Mouse (Mus musculus): ENCODE data around the gene Gtf3c5.

The Gtf3c5 gene

DNA sequence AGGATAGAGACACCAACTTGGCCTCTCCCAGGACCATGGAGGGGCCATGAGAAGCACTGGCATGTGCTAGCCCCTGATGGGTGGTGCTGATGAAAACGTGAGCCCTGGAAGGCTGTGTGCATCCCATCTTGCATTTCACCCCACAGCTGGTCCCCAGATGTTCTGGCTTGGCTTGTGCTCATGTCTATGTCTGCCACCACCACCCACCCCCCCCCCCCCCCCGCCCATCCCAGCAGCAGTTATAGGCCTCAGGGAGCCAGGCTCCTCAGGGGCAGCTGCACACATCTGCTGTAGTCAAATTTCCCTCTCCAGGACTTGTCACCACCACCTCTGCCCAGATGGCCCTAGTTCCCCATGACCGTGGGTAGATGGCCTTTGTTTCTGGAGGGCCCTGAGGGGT is 13.6 kb downstream of the Gtf3c5 start:
- no peak for DNase-seq (ENCODE audit: low spot score)

DNA sequence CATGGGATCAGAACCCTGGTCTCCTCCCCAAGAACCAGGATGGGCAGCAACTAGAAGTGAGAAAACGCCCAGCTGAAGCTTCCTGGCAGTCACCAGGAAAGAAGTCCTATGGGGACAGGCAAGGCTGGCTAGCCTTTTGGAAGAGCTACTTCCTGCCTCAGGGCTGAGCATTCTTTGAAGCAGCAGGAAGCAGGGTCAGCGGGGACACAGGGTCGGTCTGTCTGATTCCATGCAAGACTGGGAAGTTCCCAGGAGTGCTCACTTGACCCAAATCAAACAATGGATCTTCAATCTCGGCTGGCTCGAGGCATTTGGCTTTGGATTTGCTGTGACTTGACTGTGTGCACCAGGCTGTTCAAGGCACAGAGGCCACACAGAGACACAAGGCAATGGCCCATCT is 17.0 kb downstream of the Gtf3c5 start:
- no peak for DNase-seq (ENCODE audit: low spot score)

DNA sequence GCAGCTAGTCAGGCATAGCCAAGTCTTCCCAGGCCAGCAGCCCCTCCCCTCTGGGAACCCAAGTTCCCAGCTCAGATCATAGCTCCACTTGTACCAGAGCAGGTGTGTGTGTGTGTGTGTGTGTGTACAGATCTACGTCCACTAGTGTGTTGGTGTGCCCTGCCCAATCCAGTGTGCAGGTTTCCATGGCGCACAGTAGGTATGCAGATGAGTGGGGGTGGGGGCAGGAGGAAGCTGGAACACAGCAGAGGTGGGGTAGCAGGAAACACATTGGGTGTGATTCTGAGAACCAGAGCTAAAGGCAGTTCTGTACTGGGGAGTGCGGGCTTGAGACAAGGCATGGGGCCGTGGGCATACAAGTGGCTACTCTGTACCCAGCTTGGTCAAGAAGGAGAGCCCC is 19.2 kb downstream of the Gtf3c5 start:
- DNase-seq (ENCODE audit: low spot score), result no peak

DNA sequence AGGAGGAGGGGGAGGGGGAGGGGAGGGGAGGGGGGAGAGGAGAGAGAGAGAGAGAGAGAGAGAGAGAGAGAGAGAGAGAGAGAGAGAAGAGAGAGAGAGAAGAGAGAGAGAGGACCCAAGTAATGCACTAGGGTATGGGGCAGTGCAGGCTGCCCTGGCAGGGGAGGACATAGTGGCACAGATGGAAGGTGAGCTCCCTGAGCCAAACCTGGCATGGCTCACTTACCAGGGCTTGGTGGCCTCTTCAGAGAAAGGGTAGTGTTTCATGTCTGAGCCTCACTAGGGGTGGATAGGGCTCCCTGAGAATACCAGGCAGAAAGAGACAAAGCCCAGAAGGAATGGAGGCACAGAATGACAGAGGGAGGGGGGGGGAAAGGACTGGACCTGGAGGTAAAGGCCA is 19.7 kb downstream of the Gtf3c5 start:
- DNase-seq (ENCODE audit: low spot score), result no peak

DNA sequence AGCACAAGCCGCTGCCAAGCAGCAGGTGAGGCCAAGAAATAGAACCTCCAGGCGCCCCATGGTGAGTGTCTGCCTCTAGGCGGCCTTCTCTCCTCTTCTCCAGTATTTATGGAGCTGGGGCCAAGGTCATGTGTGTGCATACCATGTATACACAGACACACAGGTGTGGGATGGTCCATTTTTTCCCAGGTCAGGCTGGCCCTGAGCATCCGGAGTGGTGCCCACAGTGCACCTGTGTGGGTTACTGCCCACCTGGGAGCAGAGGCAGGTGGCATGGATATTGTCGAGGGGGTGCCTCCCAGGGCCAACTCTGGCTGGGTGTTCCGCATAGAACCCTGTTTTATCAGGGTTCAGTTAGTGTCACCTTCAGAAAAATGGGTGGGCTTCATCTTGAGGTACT is 20.2 kb downstream of the Gtf3c5 start, which contains the start of gene Cel:
TSS of gene Cel (minus strand) at position 101 of the 400 bp plus-strand sequence.
- DNase-seq (ENCODE audit: low spot score), result no peak

DNA sequence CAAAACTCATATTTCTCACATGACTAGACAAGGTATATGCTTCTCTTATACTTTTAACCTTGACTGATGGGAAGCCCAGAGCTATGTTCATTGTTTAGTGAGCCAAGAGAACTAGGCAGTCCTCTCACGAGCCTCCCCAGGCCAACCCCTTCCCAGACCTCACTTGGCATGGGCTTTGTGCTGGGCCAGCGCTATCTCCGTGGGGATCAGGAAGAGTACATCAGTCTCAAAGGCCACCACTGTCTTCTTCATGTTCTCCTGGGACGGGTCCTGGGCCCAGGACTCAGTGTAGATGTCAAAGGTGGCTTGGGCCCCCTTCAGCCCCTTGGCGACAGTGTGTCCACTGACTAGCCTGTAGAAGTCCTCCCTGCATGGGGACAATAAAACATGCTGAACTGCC is 26.1 kb downstream of the Gtf3c5 start:
- no peak for DNase-seq (ENCODE audit: low spot score)

DNA sequence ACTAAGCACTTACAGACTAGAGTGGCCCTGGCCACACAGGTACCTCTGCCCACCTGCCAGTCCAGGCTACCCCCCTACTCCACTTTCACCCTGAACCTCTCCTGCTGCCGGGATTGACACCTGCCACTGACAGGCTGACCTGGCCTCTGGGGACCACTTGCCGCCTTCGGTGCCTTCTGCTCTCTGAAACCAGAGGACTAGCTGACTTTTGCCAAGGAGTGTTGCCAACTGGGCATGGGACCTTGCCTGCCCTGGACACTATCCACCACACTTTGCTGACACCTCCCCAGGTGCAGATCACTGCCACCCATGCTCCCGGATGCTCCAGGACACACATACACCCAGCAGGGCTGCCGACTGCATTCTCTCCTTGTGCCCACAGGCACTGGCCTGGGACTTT is 31.2 kb downstream of the Gtf3c5 start:
- DNase-seq (ENCODE audit: low spot score), result no peak

DNA sequence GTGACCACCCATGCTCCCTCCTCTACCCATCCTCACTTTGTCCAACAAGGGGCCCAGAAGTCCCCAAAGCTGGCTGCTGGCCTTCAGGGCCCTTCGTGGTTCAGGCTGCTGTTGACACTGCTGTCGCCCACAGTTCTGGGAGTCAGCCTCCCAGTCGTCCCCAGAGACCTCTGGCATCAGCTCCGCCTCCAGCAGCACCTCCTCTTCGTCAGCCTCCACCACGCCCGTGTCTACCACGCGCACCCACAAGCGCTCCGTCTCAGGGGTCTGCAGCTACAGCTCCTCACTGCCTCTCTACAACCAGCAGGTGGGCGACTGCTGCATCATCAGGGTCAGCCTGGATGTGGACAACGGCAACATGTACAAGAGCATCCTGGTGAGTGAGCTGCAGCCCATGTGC is 34.4 kb downstream of the Gtf3c5 start:
- DNase-seq (ENCODE audit: low spot score), result no peak

DNA sequence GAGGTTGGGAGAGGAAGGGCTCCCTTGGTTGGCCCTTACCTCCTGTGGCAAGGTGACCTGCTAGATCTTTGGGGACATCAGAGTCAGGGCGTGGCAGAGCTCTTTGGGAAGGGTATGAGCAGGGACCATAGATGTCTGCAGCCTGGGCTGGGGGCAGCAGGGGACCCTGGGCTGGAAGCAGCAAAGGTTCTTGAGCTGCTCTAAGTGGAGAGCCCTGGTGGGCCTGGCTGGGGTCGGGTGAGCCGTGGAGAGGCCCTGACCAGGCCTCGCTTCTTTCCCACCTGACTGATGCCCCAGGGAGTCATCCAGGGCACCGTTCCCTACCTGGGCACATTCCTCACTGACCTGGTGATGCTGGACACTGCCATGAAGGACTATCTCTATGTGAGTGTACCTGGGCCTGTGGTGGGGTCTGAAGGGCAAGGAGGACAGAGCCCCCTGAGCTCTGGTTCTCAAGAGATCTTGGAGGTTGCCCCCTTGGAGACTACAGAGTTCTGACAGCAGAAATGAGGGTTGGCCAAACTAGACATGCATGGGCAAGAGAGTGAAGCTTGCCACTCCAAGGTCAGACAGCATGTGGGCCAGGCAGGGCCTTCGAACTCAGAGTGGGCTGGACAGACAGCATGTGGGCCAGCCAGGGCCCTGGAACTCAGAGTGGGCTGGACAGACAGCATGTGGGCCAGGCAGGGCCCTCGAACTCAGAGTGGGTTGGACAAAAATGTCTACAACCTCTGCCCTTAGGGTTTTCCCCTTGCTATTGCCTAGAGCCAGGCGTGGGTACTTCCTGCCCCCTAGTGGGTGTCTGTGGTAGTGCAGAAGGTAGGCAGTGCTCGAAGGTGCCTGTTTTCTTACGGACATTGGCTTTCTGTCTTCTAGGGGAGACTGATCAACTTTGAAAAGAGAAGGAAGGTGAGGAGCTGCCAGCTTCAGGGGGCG is 36.0 kb downstream of the Gtf3c5 start:
- no peak for DNase-seq (ENCODE audit: low spot score)

DNA sequence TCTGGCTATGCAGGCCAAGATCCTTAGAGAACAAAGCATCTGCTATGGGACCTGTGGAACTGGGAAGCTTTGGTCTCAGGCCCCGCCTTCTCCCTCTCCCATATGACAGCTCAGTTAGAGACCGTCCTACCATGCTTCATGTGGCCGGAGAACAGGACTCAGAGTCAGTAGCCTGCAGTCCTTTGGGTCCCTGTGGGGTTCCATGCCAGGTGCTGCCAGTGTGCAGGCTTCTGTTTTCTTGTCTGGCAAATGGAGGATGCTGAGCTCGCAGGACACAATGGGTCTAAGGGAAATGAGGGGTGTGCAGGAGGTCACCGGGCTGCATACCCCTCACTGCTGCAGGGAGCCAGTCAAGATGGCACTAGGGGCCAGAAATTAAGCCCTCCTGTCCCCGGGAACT is 37.0 kb downstream of the Gtf3c5 start:
- DNase-seq (ENCODE audit: low spot score), result no peak

DNA sequence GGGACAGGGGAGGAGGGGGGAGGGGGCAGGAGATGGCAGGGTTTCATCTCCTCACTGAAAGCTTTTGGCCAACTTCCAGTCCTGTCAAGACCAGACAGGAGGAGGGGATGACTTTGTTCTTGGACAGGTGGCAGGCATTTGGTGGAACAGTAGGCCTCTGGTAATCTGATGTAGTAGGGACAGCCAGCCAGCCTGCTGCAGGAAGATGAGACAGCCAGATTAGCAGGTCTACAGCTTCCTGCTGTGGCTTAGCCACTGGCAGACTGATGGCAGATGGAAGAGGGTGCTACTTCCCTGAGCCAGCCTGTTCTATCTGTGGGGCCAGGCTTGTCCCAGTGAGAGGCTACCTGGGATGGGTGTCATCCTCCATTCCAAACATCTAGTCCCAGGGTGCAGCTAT is 37.6 kb downstream of the Gtf3c5 start:
- no peak for DNase-seq (ENCODE audit: low spot score)

DNA sequence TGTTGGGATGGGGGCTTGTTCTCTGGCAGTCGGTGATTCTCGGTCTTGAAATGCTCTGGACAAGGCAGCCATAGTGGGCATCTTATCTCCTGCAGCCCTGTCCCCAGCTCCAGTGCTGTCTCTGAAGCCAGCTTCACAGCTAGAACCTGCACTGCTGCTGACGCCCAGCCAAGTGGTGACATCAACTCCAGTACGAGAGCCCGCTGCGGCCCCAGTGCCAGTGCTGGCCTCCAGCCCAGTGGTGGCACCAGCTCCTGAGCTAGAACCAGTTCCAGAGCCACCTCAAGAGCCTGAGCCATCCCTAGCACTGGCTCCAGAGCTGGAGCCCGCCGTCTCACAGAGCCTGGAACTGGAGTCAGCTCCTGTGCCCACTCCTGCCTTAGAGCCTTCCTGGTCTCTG is 39.7 kb downstream of the Gtf3c5 start:
- no peak for DNase-seq (ENCODE audit: low spot score)

DNA sequence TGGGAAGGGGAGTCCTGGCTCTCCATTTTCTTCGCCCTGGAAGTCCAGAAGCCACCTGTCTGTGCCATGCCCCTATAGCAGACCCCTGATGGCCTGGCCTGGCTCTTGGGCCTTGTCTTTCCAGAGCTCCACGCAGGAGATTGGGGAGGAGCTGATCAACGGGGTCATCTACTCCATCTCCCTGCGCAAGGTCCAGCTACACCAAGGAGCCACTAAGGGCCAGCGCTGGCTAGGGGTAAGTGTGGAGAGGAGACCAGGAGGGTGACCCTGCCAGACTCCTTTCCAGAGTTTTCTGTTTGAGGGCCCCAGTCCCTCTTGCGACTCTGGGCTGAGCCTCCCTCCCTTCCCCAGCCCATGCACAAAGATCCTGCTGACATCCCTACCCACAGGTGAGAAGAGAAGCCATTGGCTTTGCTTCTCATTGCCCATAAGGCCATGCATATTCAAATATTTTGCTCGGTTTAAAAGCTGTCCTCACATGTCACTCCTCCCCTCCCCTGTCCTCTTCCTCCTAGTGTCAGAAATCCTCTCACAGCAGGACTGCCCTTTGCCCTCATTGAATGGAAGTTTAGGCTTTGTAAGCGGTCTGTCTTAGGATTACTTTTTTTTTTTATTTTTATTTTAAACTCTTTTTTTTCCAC is 42.8 kb downstream of the Gtf3c5 start:
- no peak for DNase-seq (ENCODE audit: low spot score)

DNA sequence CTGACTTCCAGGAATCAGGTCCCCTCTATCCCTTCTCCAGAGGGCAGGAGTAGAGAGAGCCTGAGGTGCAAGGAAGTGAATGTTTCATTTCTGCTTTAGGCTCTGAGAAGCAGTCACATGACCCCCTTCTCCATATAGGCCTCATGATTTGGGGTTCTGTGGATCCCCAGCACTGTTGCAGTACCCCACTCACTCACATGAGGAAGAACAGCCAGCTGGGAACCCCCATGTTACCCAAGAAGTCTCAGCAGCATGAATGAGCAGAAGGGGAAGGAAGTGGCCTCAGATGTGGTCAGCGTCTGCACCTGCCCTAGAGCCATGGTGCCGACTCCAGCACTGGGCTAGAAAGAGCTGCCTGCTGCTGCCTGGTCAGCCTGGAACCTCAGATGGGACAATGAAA is 43.6 kb downstream of the Gtf3c5 start:
- no peak for DNase-seq (ENCODE audit: low spot score)

DNA sequence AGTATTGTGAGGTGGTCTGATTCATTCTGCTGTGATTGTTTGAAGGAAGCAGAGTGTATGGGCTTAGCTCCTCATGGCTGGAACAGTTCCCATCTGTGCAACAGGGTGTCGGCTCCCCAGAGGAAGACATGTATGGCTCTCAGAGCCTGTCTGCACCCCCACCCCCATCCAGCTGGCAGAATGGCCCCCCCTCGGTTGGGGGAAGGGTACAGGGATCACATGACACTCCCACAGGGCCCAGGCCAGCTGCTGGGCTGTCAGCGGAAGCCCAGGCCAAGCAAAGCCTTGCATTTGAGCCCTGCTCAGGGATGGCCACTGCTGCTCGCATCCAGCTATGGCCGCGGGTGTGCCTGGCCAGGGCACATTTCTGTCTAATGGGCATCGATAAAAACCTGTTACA is 44.3 kb downstream of the Gtf3c5 start:
- no peak for DNase-seq (ENCODE audit: low spot score)

DNA sequence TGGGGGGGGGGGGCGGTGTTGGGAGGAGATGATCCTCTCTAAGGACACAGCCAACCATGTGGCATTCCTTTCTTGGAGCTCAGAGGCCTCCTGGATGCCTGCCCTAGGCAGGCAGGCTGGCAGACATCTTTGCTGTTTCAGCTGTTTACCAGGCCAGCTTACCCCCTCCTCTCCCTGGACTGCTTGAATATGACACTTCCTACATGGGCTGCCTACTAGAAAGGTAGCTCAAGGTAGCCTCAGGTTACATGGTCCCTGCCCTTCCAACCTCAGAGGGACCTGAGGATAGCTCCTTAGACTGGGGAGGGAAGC is 44.8 kb downstream of the Gtf3c5 start:
- DNase-seq (ENCODE audit: low spot score), result no peak

DNA sequence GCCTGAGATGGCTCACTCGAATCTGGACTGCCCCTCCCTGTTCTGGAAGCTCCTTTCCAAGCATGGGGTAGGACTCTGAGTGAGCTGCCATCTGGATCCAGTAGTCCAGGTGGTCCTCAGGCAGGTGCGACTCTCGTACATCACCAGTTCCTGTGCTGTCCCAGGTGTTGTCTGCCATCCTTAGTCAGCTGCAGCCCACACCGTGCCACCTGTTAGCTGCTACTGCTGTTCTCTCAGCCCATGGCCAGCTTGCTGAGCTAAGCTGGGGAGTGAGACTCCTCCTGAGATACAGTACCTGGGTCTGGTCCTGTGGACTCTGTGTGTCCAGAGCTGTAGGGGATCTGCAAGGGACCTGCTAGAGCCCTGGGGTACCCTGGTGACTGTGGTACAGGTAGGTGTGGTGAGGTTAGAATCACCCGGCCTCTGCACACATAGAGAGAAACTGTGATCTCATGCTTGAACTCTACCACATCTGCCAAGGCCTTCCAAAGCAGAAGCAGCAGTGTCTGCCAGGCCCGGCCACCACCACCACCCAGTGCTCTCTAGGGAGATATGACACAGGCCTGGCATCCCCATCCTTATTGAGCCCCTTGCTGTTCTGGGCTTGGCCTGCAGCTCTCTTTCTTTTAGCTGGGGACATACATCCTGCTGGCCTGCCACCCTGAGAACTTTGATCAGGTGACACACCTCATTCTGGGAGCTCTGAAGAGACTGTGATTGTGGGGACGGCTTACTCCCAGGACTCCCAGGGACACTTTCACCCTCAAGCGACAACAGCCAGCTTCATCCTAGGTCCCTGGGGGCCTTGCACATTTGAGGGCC is 45.3 kb downstream of the Gtf3c5 start:
- no peak for DNase-seq (ENCODE audit: low spot score)

DNA sequence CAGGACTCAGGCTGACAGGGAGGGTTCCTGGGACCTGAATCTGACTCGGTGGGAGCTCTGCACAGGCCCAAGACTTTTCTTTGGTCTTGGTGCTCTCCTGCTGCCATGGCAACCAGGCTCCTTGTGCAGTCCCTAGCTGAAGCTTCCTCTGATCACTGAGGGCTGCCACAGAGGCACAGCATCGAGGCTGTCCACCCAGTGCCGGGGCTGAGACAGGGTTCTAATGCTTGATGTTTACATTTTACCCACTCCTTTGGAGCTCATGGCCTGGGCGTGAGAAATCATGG is 46.0 kb downstream of the Gtf3c5 start:
- DNase-seq (ENCODE audit: low spot score), result no peak

DNA sequence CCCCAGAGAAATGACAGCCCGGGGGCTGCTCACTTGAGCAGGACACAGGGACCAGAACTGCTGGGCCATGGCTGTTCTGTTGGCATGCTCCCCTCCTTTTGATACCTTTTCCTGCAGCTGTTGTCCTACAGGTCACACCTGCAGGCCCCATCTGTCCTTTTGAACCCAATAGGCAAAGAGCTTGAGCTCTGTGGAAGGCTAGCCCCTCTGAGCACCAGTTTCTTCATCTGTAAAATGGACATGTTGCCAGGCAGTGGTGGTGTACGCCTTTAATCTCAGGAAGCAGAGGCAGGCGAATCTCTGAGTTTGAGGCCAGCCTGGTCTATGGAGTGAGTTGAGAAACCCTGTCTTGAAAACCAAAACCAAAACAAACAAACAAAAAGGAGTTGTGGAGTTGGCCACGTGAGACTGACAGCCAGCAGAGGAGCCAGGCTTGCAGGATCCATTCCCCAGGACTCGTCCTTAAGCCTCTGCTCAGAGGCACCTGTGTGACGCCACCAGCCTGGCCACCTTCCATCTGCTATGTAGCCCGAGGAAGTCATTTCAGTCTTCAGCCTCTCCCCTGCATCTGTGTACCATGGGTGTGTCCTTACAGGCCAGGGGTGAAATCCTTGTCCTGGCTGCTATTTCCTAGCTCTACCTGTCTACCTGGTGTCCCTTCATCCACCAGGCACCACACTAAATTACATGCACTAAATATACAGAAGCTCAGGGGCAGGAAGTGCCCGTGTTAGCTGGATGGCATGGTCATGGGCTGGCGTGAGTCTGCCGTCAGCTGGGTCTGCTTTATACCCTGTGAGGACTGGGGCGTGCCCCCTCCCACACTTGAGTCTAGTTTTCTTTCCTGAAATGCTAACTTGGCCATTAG is 46.6 kb downstream of the Gtf3c5 start:
- no peak for DNase-seq (ENCODE audit: low spot score)

DNA sequence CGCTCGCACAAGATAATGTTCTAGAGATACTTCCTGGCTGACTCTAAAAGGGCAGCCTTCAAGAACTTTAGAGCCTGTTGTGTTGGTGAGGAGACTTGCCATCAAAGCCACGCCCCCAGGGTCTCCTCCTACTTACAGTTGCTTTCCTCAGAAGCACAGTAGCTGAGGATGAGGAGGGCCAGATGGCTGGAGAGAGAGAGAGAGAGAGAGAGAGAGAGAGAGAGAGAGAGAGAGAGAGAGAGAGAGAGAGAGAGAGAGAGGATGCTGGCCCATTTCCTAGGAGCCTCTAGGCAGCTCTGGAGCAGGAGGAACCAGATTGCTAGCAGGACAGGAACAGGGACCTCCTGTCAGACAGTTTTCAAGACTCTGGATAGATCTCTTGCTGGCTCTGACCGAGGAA is 47.4 kb downstream of the Gtf3c5 start:
- no peak for DNase-seq (ENCODE audit: low spot score)

DNA sequence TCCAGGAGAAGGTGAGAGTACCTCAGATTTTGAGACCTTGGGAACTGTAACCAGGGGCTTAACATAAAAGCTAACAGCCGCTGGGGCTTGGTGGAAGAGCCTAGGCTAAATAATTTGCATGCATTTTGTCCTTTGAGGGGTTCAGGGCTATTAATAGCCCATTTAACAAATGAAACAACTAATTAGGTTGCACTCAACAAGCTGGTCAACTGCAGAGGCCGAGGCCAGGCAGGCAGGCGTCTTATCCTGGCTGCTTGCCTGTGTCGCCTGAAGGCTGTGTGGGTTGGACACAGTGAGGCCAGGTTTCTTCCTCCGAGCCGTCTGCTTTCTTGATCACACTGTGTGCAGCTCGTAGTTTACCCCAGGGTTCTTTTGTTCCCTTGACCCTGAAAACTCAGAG is 47.9 kb downstream of the Gtf3c5 start:
- DNase-seq (ENCODE audit: low spot score), result no peak

DNA sequence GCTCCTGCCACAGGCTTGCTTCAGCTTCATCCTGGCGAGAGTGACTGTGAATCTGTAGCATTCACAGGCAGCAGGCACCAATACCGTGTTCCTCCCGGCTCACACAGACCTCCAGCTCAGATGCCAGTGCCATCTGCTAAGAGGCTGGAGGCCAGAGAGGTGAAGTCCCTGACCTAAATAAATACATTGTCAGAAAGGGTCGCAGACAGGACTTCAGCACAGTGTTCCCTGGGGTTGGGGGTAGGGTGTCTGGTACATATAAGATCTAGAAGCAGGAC is 48.3 kb downstream of the Gtf3c5 start:
- DNase-seq (ENCODE audit: low spot score), result no peak

Measured in layer of hippocampus, adult 9-10 months (tissue).